Mouse (Mus musculus) erythroblast, embryonic 14.5 days (primary cell): Measurements from ENCODE around the gene Tyms. TPM values are rescaled to one million over a fixed set of nuclear protein-coding genes. Genes with fewer than 3 reads are reported as not detected.
"Not testable (repeated sequence)": the region's sequence is repeated elsewhere in the genome, so short reads cannot be mapped to it uniquely, and the experiment has no call there.

Source experiments
- H3K27me3 ChIP-seq: 2 replicates; pipeline ENCODE4 v1.6.1; 2012; ENCODE audit warnings: inconsistent platforms; ENCODE audit not compliant: control insufficient read depth
- H3K36me3 ChIP-seq: 2 replicates; pipeline ENCODE4 v1.6.1; 2012; ENCODE audit warnings: mild to moderate bottlenecking, inconsistent platforms; ENCODE audit not compliant: control insufficient read depth
- H3K4me1 ChIP-seq: 2 replicates; pipeline ENCODE4 v1.6.1; 2012; ENCODE audit warnings: inconsistent platforms; ENCODE audit not compliant: control insufficient read depth
- H3K4me3 ChIP-seq: replicated peaks from 2 replicates; pipeline ENCODE3; 2012; ENCODE audit warnings: moderate library complexity, mild to moderate bottlenecking, inconsistent platforms
- H3K9me3 ChIP-seq: 2 replicates; pipeline ENCODE4 v1.6.1; 2012; ENCODE audit warnings: low read length, inconsistent platforms, mixed read lengths; ENCODE audit not compliant: control insufficient read depth
- GATA1 ChIP-seq: IDR thresholded peaks from 2 replicates; pipeline ENCODE4 v1.6.1; 2012; ENCODE audit warnings: low read length, inconsistent platforms, mixed read lengths
- TAL1 ChIP-seq: IDR thresholded peaks from 3 replicates; pipeline ENCODE4 v1.6.1; 2012; ENCODE audit warnings: low read length, inconsistent platforms, mixed read lengths
- polyA plus RNA-seq: library from polyadenylated mRNA; stranded (reverse); fragments of >175 nt; gene quantifications from 2 replicates; pipeline ENCODE4 v1.2.3, GENCODE M21; 2012

Tyms gene
- polyA plus RNA-seq, 1 experiment: 9.5 TPM

DNA sequence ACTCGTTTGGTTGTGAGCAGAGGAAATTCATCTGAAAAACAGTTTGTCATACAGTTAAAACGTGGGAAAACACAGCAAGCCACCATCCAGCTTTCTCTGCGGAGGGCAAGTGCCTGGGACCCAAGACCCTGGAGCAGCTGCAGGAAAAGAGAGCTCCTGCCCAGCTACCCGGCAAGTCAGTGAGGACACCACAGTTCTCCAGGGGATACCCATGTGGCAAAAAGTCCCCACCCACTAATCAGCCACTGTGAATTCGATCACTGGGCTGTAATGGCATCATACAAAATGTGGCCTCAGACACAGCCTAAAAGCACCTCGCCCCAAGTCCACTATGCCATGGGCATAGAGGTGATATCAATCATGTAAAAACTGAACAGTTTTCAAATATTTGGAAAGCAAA, 1.7 kb downstream of the Tyms start:
- Histone ChIP-seq H3K9me3 (no peaks in the 10 kb centered on the region), H3K4me3 (peak overlapping the region; percentile 95), H3K4me1 (peaks cover 35% of the 10 kb centered on the region), H3K27me3 (no peaks in the 10 kb centered on the region), H3K36me3 (peaks cover 58% of the 10 kb centered on the region)
- TF ChIP-seq TAL1 (no peak), GATA1 (no peak)

DNA sequence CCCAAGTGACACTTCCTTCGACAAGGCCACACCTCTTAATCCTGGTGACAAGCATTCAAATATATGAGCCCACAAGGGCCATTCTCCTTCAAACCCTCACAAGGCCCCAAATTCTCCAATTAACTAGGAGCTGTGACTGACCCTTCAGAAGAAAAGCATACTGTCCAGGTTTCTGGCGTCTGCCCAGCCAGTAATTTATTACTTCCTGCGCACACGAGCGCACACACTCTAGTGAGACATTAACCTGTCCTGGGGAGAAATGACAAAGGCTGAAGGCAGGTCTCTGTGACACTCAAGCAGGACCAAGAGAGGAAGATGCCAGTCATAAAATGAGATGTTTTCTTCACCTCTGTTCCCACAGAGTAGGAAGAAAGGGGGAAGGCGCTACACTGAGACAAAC, 5.7 kb downstream of the Tyms start:
- H3K9me3 ChIP-seq: no peaks in the 10 kb centered on the region
- H3K4me3 ChIP-seq: no peak overlapping the region
- H3K4me1 ChIP-seq: peaks cover 29% of the 10 kb centered on the region
- TF ChIP-seq TAL1: no peak
- TF ChIP-seq GATA1: no peak
- H3K27me3 ChIP-seq: no peaks in the 10 kb centered on the region
- H3K36me3 ChIP-seq: peaks cover 97% of the 10 kb centered on the region

DNA sequence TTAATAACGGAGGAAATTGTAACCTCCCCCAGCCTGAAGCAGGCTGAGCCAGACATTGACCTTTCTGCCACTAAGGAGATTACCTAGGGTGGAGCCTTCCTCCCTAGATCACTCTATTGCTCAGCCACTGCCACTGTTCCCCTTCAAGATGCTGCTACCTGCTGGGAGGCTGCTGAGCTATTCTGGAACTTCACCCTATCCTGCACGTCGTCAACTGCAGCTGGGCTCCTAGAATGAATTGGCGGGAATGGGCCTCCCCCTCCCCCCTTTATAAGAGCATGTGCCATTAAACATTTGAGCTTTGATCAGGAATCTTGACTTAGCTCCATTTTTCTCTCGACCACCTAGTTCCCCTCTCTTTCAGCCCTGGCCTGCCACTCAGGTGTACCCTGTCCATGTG, 13.8 kb downstream of the Tyms start:
- H3K9me3 ChIP-seq, H3K27me3 ChIP-seq, H3K4me1 ChIP-seq, H3K4me3 ChIP-seq: not testable (repeated sequence)
- peaks cover 63% of the 10 kb centered on the region for H3K36me3 ChIP-seq

DNA sequence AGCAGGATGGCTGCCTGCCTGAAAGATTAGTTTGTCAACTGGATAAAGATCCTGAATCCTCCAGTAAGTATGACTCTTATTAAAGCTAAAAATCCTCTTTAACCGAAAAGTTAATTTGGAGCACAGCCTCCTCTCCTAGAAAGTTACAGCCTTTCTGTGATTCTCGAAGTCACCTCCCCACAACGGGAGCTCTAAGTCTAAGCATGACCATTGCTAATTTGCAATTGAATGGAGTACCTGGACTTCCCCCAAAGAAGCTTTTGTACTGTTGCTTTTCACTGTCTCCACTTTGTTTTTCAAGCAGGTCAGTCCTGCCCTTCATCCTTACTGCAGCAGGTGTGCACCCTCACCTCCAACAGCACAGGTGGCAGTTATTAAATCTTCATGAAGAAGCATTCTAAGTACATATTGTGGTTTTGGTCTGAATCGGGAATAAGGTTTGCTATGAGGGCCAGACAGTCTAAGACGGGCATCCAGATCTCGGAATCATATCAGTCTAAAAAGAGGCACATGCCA, 15.1 kb downstream of the Tyms start:
- TF ChIP-seq GATA1 (no peak), TAL1 (no peak)
- H3K9me3 ChIP-seq: no peaks in the 10 kb centered on the region
- H3K4me3 ChIP-seq: no peak overlapping the region
- peaks cover 50% of the 10 kb centered on the region for H3K36me3 ChIP-seq
- H3K4me1 ChIP-seq: peaks cover 2% of the 10 kb centered on the region; the same call in 1 of the 2 replicates
- H3K27me3 ChIP-seq: no peaks in the 10 kb centered on the region

DNA sequence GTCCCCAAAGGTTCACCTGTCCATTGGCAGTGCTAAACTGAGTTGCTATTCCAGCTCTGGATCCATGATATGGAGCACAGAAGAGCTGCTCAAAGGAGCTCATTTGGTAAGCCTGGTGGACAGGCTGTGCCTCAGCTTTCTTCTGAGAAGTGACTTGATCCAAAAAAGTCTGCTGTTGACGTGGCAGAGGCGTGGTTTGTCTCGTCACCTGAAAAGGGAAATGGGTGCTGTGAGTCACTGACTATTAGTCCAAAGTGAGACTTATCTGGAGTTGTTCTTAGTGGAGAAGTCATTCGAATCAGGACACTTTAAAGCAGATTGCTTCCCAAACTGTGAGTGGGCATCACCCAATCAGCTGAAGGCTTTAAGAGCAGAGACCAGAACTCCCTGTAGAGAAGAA, 33.6 kb downstream of the Tyms start:
- not testable (repeated sequence) for H3K9me3 ChIP-seq, H3K4me1 ChIP-seq, H3K36me3 ChIP-seq, H3K4me3 ChIP-seq, H3K27me3 ChIP-seq

DNA sequence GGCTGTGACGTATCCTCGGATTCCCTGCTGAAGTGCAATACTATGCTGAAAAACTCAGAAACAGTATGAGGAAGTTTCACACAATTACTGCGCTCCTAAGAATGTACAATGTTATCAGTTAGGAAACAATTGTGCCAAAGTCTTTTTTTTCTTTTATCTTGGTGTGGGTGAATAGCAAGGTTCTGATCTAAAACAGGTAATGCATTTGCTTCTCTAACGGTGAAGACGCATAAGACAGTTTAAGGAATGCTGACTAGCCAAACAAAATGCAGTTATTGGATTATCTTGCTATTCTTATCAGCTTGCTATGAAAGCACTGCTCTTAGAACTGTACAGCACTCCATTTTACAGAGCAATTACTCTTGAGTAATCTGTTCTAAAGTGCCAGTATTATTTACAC, 34.1 kb downstream of the Tyms start:
- H3K27me3 ChIP-seq, H3K9me3 ChIP-seq, H3K4me3 ChIP-seq, H3K4me1 ChIP-seq, H3K36me3 ChIP-seq: not testable (repeated sequence)

DNA sequence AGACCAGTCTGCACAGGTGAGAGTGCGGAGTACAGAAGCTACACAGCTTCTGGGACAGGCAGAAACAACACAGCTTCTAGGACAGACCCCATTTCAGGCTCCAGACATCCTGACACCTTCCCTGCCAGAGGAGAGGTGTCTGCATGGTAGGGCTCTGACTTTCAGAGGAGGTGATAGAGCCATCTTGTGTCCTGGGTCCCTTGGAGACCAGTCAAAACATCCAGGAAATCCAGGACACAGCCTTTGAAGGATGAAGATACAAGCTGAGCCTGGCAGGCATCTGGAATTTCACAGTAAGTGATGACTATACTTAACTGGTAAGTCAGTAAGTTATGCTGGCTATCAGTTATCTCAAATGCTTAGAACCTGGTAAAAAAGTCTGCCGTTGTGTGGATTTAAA, 36.3 kb downstream of the Tyms start:
- H3K36me3 ChIP-seq, H3K4me1 ChIP-seq, H3K4me3 ChIP-seq, H3K9me3 ChIP-seq, H3K27me3 ChIP-seq: not testable (repeated sequence)

DNA sequence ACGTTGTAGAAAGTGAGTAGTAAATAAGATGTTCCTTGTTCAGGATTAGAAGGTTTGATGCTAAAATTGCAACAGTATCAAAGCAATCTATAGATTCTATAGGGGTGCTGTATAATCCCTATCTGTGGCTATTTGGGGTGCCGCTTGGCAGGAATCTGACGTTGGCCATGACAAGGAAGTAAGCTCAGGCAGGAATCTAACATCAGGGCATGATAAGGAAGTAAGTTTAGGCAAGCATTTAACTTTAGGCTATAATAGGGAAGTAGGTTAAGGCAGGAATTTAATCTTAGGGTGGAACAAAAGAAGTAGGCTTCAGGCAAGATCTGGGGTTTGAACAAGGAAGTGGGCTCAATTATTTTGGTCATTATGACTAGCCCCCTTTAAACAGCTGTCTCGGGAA, 37.6 kb downstream of the Tyms start:
- not testable (repeated sequence) for H3K36me3 ChIP-seq, H3K27me3 ChIP-seq, H3K9me3 ChIP-seq, H3K4me3 ChIP-seq, H3K4me1 ChIP-seq

DNA sequence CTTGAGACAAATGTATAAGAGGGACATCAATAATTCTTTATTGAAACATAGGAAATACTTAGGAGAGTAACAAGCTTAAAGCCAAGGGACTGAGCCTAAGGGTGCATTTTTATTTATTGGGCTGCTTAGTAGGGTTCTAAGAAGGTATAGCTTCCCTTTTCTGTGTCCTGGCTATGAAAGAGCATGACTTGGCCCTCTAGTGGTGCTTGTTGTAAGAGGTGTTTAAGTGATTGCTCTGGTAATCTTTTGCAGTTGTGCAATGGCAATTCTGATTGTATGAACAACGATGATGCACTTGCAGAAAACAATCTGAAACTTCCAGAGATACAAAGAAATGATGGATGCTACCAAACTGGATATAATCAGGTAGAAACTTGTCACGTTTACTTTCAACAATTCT, 58.8 kb downstream of the Tyms start:
- H3K4me3 ChIP-seq: no peak overlapping the region

DNA sequence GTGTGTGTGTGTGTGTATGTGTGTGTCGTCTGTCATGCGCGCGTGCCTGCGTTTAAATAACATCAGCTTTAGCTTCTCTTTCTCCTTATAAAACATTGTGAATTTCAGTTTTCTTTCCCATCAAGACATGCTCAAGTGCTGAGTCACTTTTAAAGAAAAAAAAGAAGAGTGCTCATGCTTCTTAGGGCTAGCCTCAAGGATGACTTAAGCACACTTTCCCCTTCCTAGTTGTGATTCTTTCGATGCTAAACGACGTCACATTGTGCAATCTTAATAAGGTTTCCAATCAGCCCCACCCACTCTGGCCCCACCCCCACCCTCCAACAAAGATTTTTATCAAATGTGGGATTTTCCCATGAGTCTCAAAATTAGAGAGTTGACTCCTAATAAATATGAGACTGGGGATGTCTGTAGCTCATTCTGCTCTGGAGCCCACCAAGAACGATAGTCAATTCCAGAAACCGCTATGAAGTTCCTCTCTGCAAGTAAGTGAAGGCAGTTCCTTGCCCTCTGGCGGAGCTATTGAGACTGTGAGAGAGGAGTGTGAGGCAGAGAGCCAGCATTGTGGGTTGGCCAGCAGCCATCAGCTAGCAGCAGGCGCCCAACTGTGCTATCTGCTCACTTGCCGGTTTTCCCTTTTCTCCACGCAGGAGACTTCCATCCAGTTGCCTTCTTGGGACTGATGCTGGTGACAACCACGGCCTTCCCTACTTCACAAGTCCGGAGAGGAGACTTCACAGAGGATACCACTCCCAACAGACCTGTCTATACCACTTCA, 60.5 kb downstream of the Tyms start, which contains the start of gene Il6:
Gene Il6 (plus strand): TSS at position 389 of the 778 bp plus-strand sequence.
- Histone ChIP-seq H3K4me1 (peaks cover 2% of the 10 kb centered on the region; the same call in 1 of the 2 replicates), H3K4me3 (no peak within 1 kb of the TSS), H3K36me3 (no peaks in the 10 kb centered on the region), H3K9me3 (no peaks in the 10 kb centered on the region), H3K27me3 (no peaks in the 10 kb centered on the region)
- TF ChIP-seq TAL1 (no peak), GATA1 (no peak)

More for the DNA sequence above, 58.8 kb downstream of the Tyms start:
- Histone ChIP-seq H3K27me3 (no peaks in the 10 kb centered on the region), H3K9me3 (no peaks in the 10 kb centered on the region), H3K36me3 (no peaks in the 10 kb centered on the region), H3K4me1 (no peaks in the 10 kb centered on the region)
- TF ChIP-seq TAL1: no peak
- TF ChIP-seq GATA1: no peak

Other genes starting within 250 kb of the Tyms start
- gene Il6, start 60.5 kb downstream of the Tyms start, polyA plus RNA-seq: 0.02 and 0.14 TPM in 2 replicates
- 0.02 TPM in 1 of 2 replicates, not detected in the other for gene Garem2, start 31.5 kb upstream of the Tyms start, polyA plus RNA-seq
- not detected in 2 replicates for gene 3110082J24Rik, start 32.5 kb upstream of the Tyms start, polyA plus RNA-seq
- gene Hadha, start 81.5 kb upstream of the Tyms start, polyA plus RNA-seq: 3.3 and 6.4 TPM in 2 replicates
- gene Hadhb, start 81.6 kb upstream of the Tyms start, polyA plus RNA-seq: 2.8 and 4.6 TPM in 2 replicates
- gene Adgrf3, start 132.1 kb upstream of the Tyms start, polyA plus RNA-seq: not detected in 2 replicates
- 0.07 and 0.12 TPM in 2 replicates for gene Selenoi, start 159.0 kb upstream of the Tyms start, polyA plus RNA-seq
- not detected in 2 replicates for gene Drc1, start 207.8 kb upstream of the Tyms start, polyA plus RNA-seq